Mouse (Mus musculus) liver, embryonic 14 days (tissue): ENCODE measurements around the gene Gorasp1. TPM values are rescaled to one million over a fixed set of nuclear protein-coding genes. Genes with fewer than 3 reads are reported as not detected.

Source experiments
- polyA plus RNA-seq: library from polyadenylated mRNA; depleted of rRNA; stranded (reverse); fragments of >200 nt; gene quantifications from 2 replicates; pipeline ENCODE4 v1.2.3, GENCODE M21; 2012; rRNA removed

Gene Gorasp1
- polyA plus RNA-seq, result 5.2 and 6.1 TPM in 2 replicates

GRCm38 (mm10) chr9:119937005-119937773 lies at the start of gene Gorasp1, which contains the start of gene Ttc21a:
Gorasp1 (minus strand) TSS chr9:119937565.
Ttc21a (plus strand) TSS chr9:119937606.

GRCm38 (mm10) chr9:119984536-119985011 lies 47.2 kb upstream of the Gorasp1 start, which contains the start of gene Csrnp1:
Csrnp1 (minus strand) TSS chr9:119984658.

DNA sequence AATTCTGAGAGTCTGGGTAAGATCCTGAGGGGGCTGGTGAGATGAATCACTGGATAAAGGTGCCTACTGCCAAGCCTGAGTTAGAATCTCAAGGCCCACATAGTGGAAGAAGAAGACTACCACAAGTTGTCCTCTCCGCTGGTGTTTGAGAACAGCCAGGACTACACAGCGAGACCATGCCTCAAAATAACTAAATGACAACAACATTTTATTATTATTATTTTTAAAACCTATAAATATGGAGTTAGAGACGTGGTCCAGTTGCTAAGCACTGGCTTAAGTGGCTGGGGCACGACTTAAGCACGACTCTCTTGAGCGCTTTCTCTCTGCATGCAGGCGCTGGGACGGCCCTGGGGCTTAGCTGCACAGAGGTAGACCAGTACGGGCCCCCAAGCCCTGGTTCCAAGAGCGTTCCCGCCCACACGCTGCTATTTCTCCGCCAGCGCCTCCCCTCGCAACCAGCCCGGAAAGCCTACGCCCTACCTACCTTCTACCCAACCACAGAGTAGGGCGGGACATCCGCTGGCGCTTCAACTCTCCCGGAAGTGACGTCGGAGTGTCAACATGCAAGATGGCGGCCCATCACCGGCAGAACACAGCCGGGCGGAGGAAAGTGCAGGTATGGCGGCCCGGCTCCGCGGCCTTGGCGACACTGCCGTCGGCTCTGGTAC lies 42.9 kb downstream of the Gorasp1 start, which contains the start of gene Wdr48:
Gene Wdr48, plus strand, starts transcription at position 540 of the 671 bp plus-strand sequence.

Other genes with a start within 250 kb of the Gorasp1 start
- gene Scn10a, start 218.2 kb downstream of the Gorasp1 start, polyA plus RNA-seq, result 0.05 TPM in 2 replicates
- gene Scn11a, start 112.1 kb downstream of the Gorasp1 start, polyA plus RNA-seq, result 0.01 TPM in 1 of 2 replicates, not detected in the other
- gene Wdr48, start 42.7 kb downstream of the Gorasp1 start, polyA plus RNA-seq, result 16.0 and 17.1 TPM in 2 replicates
- gene Ttc21a, start within 50 bp of the Gorasp1 start, polyA plus RNA-seq, result 0.12 and 0.23 TPM in 2 replicates
- gene Csrnp1, start 47.1 kb upstream of the Gorasp1 start, polyA plus RNA-seq, result 1.8 and 3.0 TPM in 2 replicates
- 0.02 TPM in 1 of 2 replicates, not detected in the other for gene Xirp1, start 86.0 kb upstream of the Gorasp1 start, polyA plus RNA-seq
- 1.1 and 1.6 TPM in 2 replicates for gene Cx3cr1, start 132.3 kb upstream of the Gorasp1 start, polyA plus RNA-seq
- not detected in 2 replicates for gene Ccr8, start 154.5 kb upstream of the Gorasp1 start, polyA plus RNA-seq
- 102 and 109 TPM in 2 replicates for gene Slc25a38, start 172.8 kb upstream of the Gorasp1 start, polyA plus RNA-seq
- gene Rpsa, start 190.1 kb upstream of the Gorasp1 start, polyA plus RNA-seq, result 1,453 and 1,626 TPM in 2 replicates
- not detected in 2 replicates for gene Mobp, start 212.1 kb upstream of the Gorasp1 start, polyA plus RNA-seq